In the genomic region with DNA sequence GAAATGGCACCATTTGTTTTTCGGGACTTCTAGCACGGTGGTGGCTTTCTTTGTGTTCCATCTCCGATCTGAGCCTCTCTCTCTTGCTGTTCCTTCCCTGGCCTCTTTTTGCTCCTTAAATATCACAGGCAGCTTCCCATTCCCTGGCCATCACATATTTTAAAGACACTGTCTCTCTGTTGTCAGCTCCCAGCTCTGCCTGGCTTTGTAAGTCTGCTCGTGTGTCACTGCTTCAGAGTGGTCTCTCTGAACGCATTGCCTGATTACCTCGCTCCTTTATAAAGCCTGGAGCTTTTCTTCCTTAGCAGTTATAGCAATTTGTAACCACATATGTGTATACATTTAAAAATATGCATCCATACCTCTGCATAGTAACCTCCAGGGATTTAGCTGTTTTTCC, we compare ENCODE assay signal across 24 mouse cellular contexts.
DNase-seq lines count a peak whose midpoint lies in the region; ATAC-seq and TF ChIP-seq lines count a peak whose summit lies in the region.
"Had no signal": no experiment of that assay in that cellular context is flagged by ENCODE, and none has a peak within 500 bp of the region (broad histone marks: within the 10 kb centered on the region; RNA-seq: fewer than 3 reads in every experiment).

No protein-coding gene starts in this region.

- WGBS in hindbrain, embryonic 15.5 days: 55% methylated on average over 6 of the region's 6 CpGs
- WGBS in hindbrain, embryonic 10.5 days: 81% methylated on average over 6 of the region's 6 CpGs
- 58% methylated on average over 6 of the region's 6 CpGs for WGBS in midbrain, postnatal 0 days

- peak overlapping the region; percentile 40; the same call in 1 of the 2 replicates for H3K27ac ChIP-seq in hindbrain, embryonic 15.5 days (replicated peaks)
- no peak overlapping the region for H3K27ac ChIP-seq in hindbrain, embryonic 10.5 days
- H3K27ac ChIP-seq in midbrain, postnatal 0 days (ENCODE audit: low read depth, low read length): no peak overlapping the region
- H3K27ac ChIP-seq: embryonic facial prominence, embryonic 12.5 days; forebrain, embryonic 15.5 days; limb, embryonic 12.5 days; lung, embryonic 15.5 days had no signal

- H3K36me3 ChIP-seq in hindbrain, embryonic 15.5 days: no peaks in the 10 kb centered on the region
- H3K36me3 ChIP-seq in hindbrain, embryonic 10.5 days: no peaks in the 10 kb centered on the region
- no peaks in the 10 kb centered on the region for H3K36me3 ChIP-seq in midbrain, postnatal 0 days (ENCODE audit: insufficient read depth, low read length)
- H3K36me3 ChIP-seq: embryonic facial prominence, embryonic 12.5 days; forebrain, embryonic 15.5 days; limb, embryonic 12.5 days; lung, embryonic 15.5 days had no signal

- ATAC-seq in hindbrain, embryonic 15.5 days (ENCODE audit: low FRiP score, low read depth): no peak
- no peak for ATAC-seq in midbrain, postnatal 0 days (ENCODE audit: low FRiP score)
- ATAC-seq: forebrain, embryonic 15.5 days; intestine, postnatal 0 days had no signal

- no peaks in the 10 kb centered on the region for H3K4me1 ChIP-seq in hindbrain, embryonic 15.5 days (replicated peaks)
- no peaks in the 10 kb centered on the region for H3K4me1 ChIP-seq in hindbrain, embryonic 10.5 days (replicated peaks)
- H3K4me1 ChIP-seq in midbrain, postnatal 0 days (ENCODE audit: insufficient read depth, low read length): no peaks in the 10 kb centered on the region
- H3K4me1 ChIP-seq: embryonic facial prominence, embryonic 12.5 days; forebrain, embryonic 15.5 days; limb, embryonic 12.5 days; lung, embryonic 15.5 days had no signal

- no peaks in the 10 kb centered on the region for H3K27me3 ChIP-seq in hindbrain, embryonic 15.5 days
- no peaks in the 10 kb centered on the region for H3K27me3 ChIP-seq in hindbrain, embryonic 10.5 days (ENCODE audit: insufficient read depth, poor library complexity, severe bottlenecking)
- no peaks in the 10 kb centered on the region for H3K27me3 ChIP-seq in midbrain, postnatal 0 days (ENCODE audit: insufficient read depth, low read length)
- H3K27me3 ChIP-seq: embryonic facial prominence, embryonic 12.5 days; forebrain, embryonic 15.5 days; limb, embryonic 12.5 days; lung, embryonic 15.5 days had no signal

- TF ChIP-seq CTCF in brain, embryonic 14.5 days (IDR thresholded peaks at IDR 0.05; ENCODE audit: borderline replicate concordance, extremely low read depth, insufficient read depth, insufficient read length): no peak
- no peak for TF ChIP-seq CTCF in midbrain, postnatal 0 days (IDR thresholded peaks at IDR 0.05)

- no peak overlapping the region for H3K4me2 ChIP-seq in hindbrain, embryonic 15.5 days
- no peak overlapping the region for H3K4me2 ChIP-seq in midbrain, postnatal 0 days (ENCODE audit: low read depth, low read length, poor library complexity, severe bottlenecking)
- H3K4me2 ChIP-seq: embryonic facial prominence, embryonic 12.5 days; forebrain, embryonic 15.5 days; limb, embryonic 12.5 days; liver, embryonic 11.5 days; lung, embryonic 15.5 days had no signal

- no peak for TF ChIP-seq POLR2A in brain, embryonic 14.5 days (IDR thresholded peaks at IDR 0.05; ENCODE audit: borderline replicate concordance, extremely low read depth, insufficient read depth, insufficient read length, poor library complexity, severe bottlenecking)

- no peak for DNase-seq in hindbrain, embryonic 10.5 days (ENCODE audit: low spot score)
- DNase-seq in brain, adult 2 months (ENCODE audit: low read depth, low spot score): peak; percentile 12
- peak; percentile 31 for DNase-seq in brain, embryonic 14.5 days (ENCODE audit: low read depth)
- DNase-seq in midbrain, postnatal 0 days (ENCODE audit: low spot score): peak; percentile 11
- DNase-seq in cerebellum, adult 9-10 months: no peak
- DNase-seq in adrenal gland, adult 2 months: no peak
- DNase-seq: B cell, adult 2 months; cerebellum, adult 11 months; cerebellum, adult 9-11 months; embryo, embryonic 11 days; gastrocnemius, postnatal 10 days; heart, postnatal 14 days; kidney, adult 9 months; kidney, postnatal 14 days; layer of hippocampus, adult 9-11 months; right cerebral cortex, postnatal 14 days; thymus, postnatal 4 days had no signal

- no peaks in the 10 kb centered on the region for H3K9me3 ChIP-seq in hindbrain, embryonic 15.5 days
- H3K9me3 ChIP-seq in hindbrain, embryonic 10.5 days: no peaks in the 10 kb centered on the region
- no peaks in the 10 kb centered on the region for H3K9me3 ChIP-seq in midbrain, postnatal 0 days (ENCODE audit: low read length)
- H3K9me3 ChIP-seq: embryonic facial prominence, embryonic 12.5 days; forebrain, embryonic 15.5 days; limb, embryonic 12.5 days; lung, embryonic 15.5 days had no signal

- no peak overlapping the region for H3K9ac ChIP-seq in hindbrain, embryonic 15.5 days
- no peak overlapping the region for H3K9ac ChIP-seq in midbrain, postnatal 0 days (replicated peaks; ENCODE audit: low read length, poor library complexity, severe bottlenecking)
- H3K9ac ChIP-seq: embryonic facial prominence, embryonic 12.5 days; forebrain, embryonic 15.5 days; limb, embryonic 12.5 days; lung, embryonic 15.5 days had no signal

- H3K4me3 ChIP-seq in hindbrain, embryonic 15.5 days: no peak overlapping the region
- H3K4me3 ChIP-seq in hindbrain, embryonic 10.5 days: no peak overlapping the region
- H3K4me3 ChIP-seq in midbrain, postnatal 0 days (ENCODE audit: low read depth, low read length): no peak overlapping the region
- H3K4me3 ChIP-seq: embryonic facial prominence, embryonic 12.5 days; forebrain, embryonic 15.5 days; limb, embryonic 12.5 days; lung, embryonic 15.5 days had no signal

Comparison
In these comparisons a context has a peak if more than half of its experiments do, and no peak if none do; other contexts are left out.
1. DNase-seq: peak in brain, adult 2 months (single experiment), brain, embryonic 14.5 days (single experiment) and midbrain, postnatal 0 days (single experiment); none in hindbrain, embryonic 10.5 days (single experiment), cerebellum, adult 9-10 months (single experiment) and adrenal gland, adult 2 months (single experiment).